22 mouse cellular contexts compared by ENCODE assay signal in the genomic region with DNA sequence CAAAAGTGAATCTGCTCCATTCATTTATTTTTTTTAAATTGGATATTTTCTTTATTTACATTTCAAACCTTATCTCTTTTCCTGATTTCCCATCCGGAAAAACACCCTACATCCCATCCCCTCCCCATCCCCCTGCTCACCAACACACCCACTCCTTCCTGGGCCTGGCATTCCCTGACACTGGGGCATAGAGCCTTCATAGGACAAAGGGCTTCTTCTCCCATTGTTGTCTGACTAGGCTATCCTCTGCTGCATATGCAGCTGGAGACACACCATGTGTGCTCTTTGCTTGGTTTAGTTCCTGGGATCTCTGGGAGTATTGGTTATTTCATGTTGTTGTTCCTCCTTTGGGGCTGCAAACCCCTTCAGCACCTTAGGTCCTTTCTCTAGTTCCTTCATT. TPM values are rescaled to one million over a fixed set of nuclear protein-coding genes. Genes with fewer than 3 reads are reported as not detected.
DNase-seq lines count a peak whose midpoint lies in the region; ATAC-seq lines count a peak whose summit lies in the region.
"Had no signal": no experiment of that assay in that cellular context is flagged by ENCODE, and none has a peak within 500 bp of the region (broad histone marks: within the 10 kb centered on the region; RNA-seq: fewer than 3 reads in every experiment).

No protein-coding gene starts in this region.

- no peak overlapping the region for H3K9ac ChIP-seq in intestine, embryonic 16.5 days (ENCODE audit: low read depth, low read length)
- H3K9ac ChIP-seq: forebrain, embryonic 13.5 days; forebrain, postnatal 0 days; heart, embryonic 13.5 days; hindbrain, embryonic 15.5 days had no signal

- no peak for DNase-seq in frontal cortex, postnatal 10 days (ENCODE audit: low spot score in 2 of 2)
- DNase-seq in left cerebral cortex, adult 11 months (ENCODE audit: low spot score) = peak; percentile 21
- DNase-seq in left cerebral cortex, adult 18-20 months (ENCODE audit: low spot score in 2 of 2) = no peak
- peak; percentile 70 for DNase-seq in R1 (ENCODE audit: low read depth, low spot score)
- DNase-seq: adrenal gland, postnatal 10 days; B cell, adult 2 months; cerebellum, adult 18-20 months; cerebellum, adult 9-11 months; cerebellum, postnatal 36 days; forebrain, postnatal 0 days; gastrocnemius, postnatal 36 days; heart, adult 11 months; heart, postnatal 36 days had no signal

- no peak overlapping the region for H3K4me2 ChIP-seq in intestine, embryonic 16.5 days (ENCODE audit: low read depth, low read length)
- H3K4me2 ChIP-seq: forebrain, embryonic 13.5 days; heart, embryonic 13.5 days; hindbrain, embryonic 15.5 days had no signal

- no peak overlapping the region for H3K27ac ChIP-seq in intestine, embryonic 16.5 days (ENCODE audit: low read length)
- H3K27ac ChIP-seq: embryonic facial prominence, embryonic 10.5 days; forebrain, embryonic 13.5 days; heart, embryonic 13.5 days; hindbrain, embryonic 15.5 days had no signal

- WGBS in intestine, embryonic 16.5 days = 53% methylated on average over 1 of the region's 1 CpGs

- peak; percentile 41; the same call in 1 of the 2 replicates for ATAC-seq in frontal cortex, adult (ENCODE audit: low TSS enrichment)
- no peak for ATAC-seq in intestine, embryonic 16.5 days
- ATAC-seq in activated CD4-positive, CD25-positive, alpha-beta regulatory T cell, adult 4 months = no peak
- ATAC-seq: CD4-positive, CD25-positive, alpha-beta regulatory T cell, adult 4 months; forebrain, embryonic 13.5 days; forebrain, postnatal 0 days; Patski had no signal

- H3K36me3 ChIP-seq in intestine, embryonic 16.5 days (ENCODE audit: control insufficient read depth, insufficient read depth, low read length) = no peaks in the 10 kb centered on the region
- H3K36me3 ChIP-seq: embryonic facial prominence, embryonic 10.5 days; heart, embryonic 13.5 days; hindbrain, embryonic 15.5 days had no signal

- H3K27me3 ChIP-seq in intestine, embryonic 16.5 days (replicated peaks; ENCODE audit: control insufficient read depth, insufficient read depth, low read length) = no peaks in the 10 kb centered on the region
- H3K27me3 ChIP-seq: forebrain, embryonic 13.5 days; heart, embryonic 13.5 days; hindbrain, embryonic 15.5 days; Patski had no signal

- H3K4me1 ChIP-seq in intestine, embryonic 16.5 days (ENCODE audit: control insufficient read depth, insufficient read depth, low read length) = no peaks in the 10 kb centered on the region
- H3K4me1 ChIP-seq: embryonic facial prominence, embryonic 10.5 days; forebrain, embryonic 13.5 days; heart, embryonic 13.5 days; hindbrain, embryonic 15.5 days had no signal

- no peak overlapping the region for H3K4me3 ChIP-seq in intestine, embryonic 16.5 days (ENCODE audit: low read length)
- H3K4me3 ChIP-seq: embryonic facial prominence, embryonic 10.5 days; forebrain, embryonic 13.5 days; heart, embryonic 13.5 days; hindbrain, embryonic 15.5 days had no signal

- no peaks in the 10 kb centered on the region for H3K9me3 ChIP-seq in intestine, embryonic 16.5 days (ENCODE audit: control insufficient read depth, low read length)
- H3K9me3 ChIP-seq: embryonic facial prominence, embryonic 10.5 days; forebrain, embryonic 13.5 days; heart, embryonic 13.5 days; hindbrain, embryonic 15.5 days had no signal

RNA-seq across cellular contexts. Expression of a gene that starts 29.1 kb away (rescaled TPM):
- total RNA-seq in left cerebral cortex, adult 18-20 months (2021) = 10 to 100 TPM; 48.2 to 54.7 TPM
- polyA plus RNA-seq in intestine, embryonic 16.5 days (2015; fragmentation: Nextera tagmentation; extraction: Ambion mirVana) = 0.40 and 0.48 TPM in 2 replicates
- polyA plus RNA-seq in activated CD4-positive, CD25-positive, alpha-beta regulatory T cell, adult 4 months (2017; shearing (Covaris generic)) = under 1 TPM in 1 of 2 experiments, not detected in 1; 0.15 TPM
- polyA plus RNA-seq: CD4-positive, CD25-positive, alpha-beta regulatory T cell, adult 4 months; Patski had no signal

Comparison
In these comparisons a context has a peak if more than half of its experiments do, and no peak if none do; other contexts are left out.
1. DNase-seq: peak in left cerebral cortex, adult 11 months (single experiment) and R1 (single experiment); none in frontal cortex, postnatal 10 days (0 of 2) and left cerebral cortex, adult 18-20 months (0 of 2).